Mouse (Mus musculus) liver, embryonic 16.5 days (tissue): ENCODE results near the gene Cep152. TPM values are rescaled to one million over a fixed set of nuclear protein-coding genes. Genes with fewer than 3 reads are reported as not detected.
A peak's percentile ranks its signal among the peaks of the same experiment; 100 is the strongest.

Experiments
- ATAC-seq: fragments of 200-750 bp; cut with Nextera tagmentation; 2 replicates; pipeline ENCODE4 v1.8.0; 2017; ENCODE audit warnings: low read depth, mild to moderate bottlenecking, moderate number of reproducible peaks, moderate library complexity
- H3K27ac ChIP-seq: fragments of 300-500 bp; sonication (generic); 2 replicates; pipeline ENCODE4 v1.5.1; 2014; ENCODE audit warnings: mild to moderate bottlenecking, low read length
- H3K27me3 ChIP-seq: fragments of 300-500 bp; sonication (generic); 2 replicates; pipeline ENCODE4 v1.6.1; 2014; ENCODE audit warnings: low read depth, low read length, mixed read lengths; ENCODE audit not compliant: control insufficient read depth, insufficient read depth
- H3K36me3 ChIP-seq: fragments of 300-500 bp; sonication (generic); 2 replicates; pipeline ENCODE4 v1.6.1; 2014; ENCODE audit warnings: mild to moderate bottlenecking; ENCODE audit not compliant: control insufficient read depth, insufficient read depth
- H3K4me1 ChIP-seq: fragments of 300-500 bp; sonication (generic); 2 replicates; pipeline ENCODE4 v1.6.1; 2014; ENCODE audit warnings: low read depth, low read length, mixed read lengths; ENCODE audit not compliant: control insufficient read depth
- H3K4me2 ChIP-seq: fragments of 300-500 bp; sonication (generic); 2 replicates; pipeline ENCODE4 v1.6.1; 2014; ENCODE audit warnings: low read depth, low read length, mixed read lengths
- H3K4me3 ChIP-seq: fragments of 300-500 bp; sonication (generic); 2 replicates; pipeline ENCODE4 v1.5.1; 2014; ENCODE audit warnings: low read depth, mild to moderate bottlenecking, low read length
- H3K9ac ChIP-seq: fragments of 300-500 bp; sonication (generic); 2 replicates; pipeline ENCODE4 v1.6.1; 2014; ENCODE audit warnings: low read depth, low read length
- H3K9me3 ChIP-seq: fragments of 300-500 bp; sonication (generic); replicated peaks from 2 replicates; pipeline ENCODE4 v1.6.1; 2016; ENCODE audit warnings: low read length; ENCODE audit not compliant: control insufficient read depth
- WGBS: fragments of 180-500 bp; shearing (Covaris S2); extraction: QIAGEN DNeasy Blood & Tissue Kit; methylation state at CpG from one replicate; pipeline ENCODE4 v1.1.7; 2014; ENCODE audit not compliant: insufficient replicate concordance; 5-methylcytosine and 5-hydroxymethylcytosine counted together
- polyA plus RNA-seq: library from polyadenylated mRNA; unstranded; fragments of >200 nt; fragmentation: Nextera tagmentation; extraction: Ambion mirVana; gene quantifications from 2 replicates; pipeline ENCODE4 v1.2.1, GENCODE M21; 2015

Gene Cep152
- polyA plus RNA-seq, 1 experiment from 2014 or later, result 4.2 TPM

DNA sequence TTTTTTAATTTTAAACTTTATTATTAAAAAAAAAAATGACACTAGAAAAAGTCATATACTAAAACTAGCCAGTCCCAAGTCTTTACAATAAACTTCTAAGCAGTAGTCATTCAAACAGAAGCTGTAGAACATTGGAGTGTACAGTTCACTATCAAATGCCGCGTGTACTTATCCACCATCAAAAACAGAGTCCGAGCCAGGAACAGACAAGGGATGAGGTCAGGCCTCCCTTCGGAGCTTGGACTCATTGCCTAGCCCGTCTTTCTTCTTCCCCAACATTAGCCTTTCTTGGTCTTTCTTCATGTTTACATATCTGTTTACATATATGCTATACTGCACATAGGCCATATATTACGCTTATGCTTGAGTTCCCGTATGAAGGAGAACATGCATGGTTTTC lies 9.5 kb downstream of the Cep152 start:
- peak; percentile 63 for ATAC-seq
- Histone ChIP-seq H3K4me1 (no peaks in the 10 kb centered on the region), H3K36me3 (peaks cover 60% of the 10 kb centered on the region), H3K27ac (peak overlapping the region; percentile 4; the same call in 1 of the 2 replicates), H3K27me3 (no peaks in the 10 kb centered on the region), H3K9ac (no peak overlapping the region), H3K9me3 (no peaks in the 10 kb centered on the region), H3K4me2 (no peak overlapping the region), H3K4me3 (no peak overlapping the region)
- whole genome bisulfite sequencing, result 82% methylated on average over 7 of the region's 7 CpGs

DNA sequence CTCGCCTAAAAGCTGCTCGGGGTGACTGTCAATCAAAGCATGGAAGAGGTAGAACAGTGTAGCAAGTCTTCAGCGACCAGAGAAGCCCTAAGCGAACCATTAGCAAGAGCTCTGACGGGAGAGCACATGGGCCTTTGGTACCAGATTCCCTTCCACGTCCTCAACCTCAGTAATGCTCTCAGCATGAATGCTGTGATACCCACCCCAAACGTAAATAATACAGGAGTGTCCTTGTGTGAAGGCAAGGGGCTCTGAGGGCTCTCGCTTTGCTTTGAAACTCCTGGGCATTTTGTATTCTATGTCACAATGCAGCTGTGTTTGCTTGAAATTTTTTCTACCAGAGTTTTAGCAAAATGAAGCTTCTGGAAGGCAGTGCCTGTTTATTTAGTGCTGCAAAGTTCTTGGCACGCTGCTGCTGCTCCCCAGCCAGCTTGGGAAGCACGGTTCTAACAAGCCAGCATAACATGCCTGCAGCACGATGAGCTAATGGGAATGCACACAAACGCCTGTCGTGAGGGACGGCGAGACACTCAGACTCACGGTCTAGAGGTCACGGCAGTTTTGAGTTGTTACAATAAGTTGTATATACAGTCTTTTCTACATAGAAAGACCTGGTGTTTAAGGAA lies 18.6 kb downstream of the Cep152 start:
- Histone ChIP-seq H3K4me3 (no peak overlapping the region), H3K36me3 (peaks cover 32% of the 10 kb centered on the region), H3K9ac (no peak overlapping the region), H3K4me2 (no peak overlapping the region), H3K27me3 (no peaks in the 10 kb centered on the region), H3K9me3 (no peaks in the 10 kb centered on the region), H3K4me1 (no peaks in the 10 kb centered on the region), H3K27ac (no peak overlapping the region; the same call in 1 of the 2 replicates)
- 83% methylated on average over 17 of the region's 17 CpGs for WGBS
- no peak for ATAC-seq

DNA sequence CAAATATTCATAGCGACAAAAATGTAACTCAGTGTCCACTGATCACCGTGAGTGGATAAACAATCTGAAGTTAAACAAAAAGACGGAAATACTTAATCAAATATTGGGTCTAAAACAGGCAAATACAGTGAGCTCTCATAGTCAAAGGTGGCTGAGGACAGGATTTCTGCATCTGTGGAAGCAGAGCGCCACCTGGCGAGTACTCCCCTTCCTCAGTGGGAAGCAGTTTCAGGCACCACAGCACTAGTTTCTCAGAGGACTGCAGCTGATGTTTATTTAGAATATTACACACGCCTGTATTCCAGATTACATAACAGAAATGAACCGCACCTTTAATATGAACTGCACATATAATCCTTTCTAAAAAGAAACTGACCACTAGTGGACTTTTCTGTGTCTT lies 20.3 kb downstream of the Cep152 start:
- H3K4me2 ChIP-seq, result no peak overlapping the region
- no peak overlapping the region for H3K27ac ChIP-seq
- H3K4me3 ChIP-seq, result no peak overlapping the region
- H3K27me3 ChIP-seq, result no peaks in the 10 kb centered on the region
- peaks cover 36% of the 10 kb centered on the region for H3K36me3 ChIP-seq
- no peaks in the 10 kb centered on the region for H3K9me3 ChIP-seq
- H3K9ac ChIP-seq, result no peak overlapping the region
- no peak for ATAC-seq
- H3K4me1 ChIP-seq, result no peaks in the 10 kb centered on the region
- 67% methylated on average over 7 of the region's 7 CpGs for WGBS

DNA sequence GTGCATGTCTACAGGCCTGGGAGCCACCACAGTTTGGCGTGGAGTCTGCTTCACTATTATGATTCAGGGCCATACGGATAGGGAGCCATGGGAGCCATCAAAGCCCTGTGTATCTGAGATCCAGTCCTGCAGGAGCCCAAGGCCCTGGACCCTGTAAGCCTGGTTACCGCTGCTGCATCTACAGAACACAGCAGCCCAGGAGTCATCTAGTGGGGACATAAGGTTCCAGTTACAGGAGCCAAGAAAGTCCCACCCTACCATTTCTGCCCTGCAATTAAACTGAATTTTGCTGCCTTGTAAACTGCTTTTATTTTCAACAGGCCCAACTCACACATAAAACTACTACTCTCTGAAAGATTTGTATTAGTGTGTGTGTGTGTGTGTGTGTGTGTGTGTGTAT lies 21.9 kb downstream of the Cep152 start:
- no peak overlapping the region for H3K9ac ChIP-seq
- no peak overlapping the region for H3K4me3 ChIP-seq
- peaks cover 39% of the 10 kb centered on the region for H3K36me3 ChIP-seq
- 86% methylated on average over 3 of the region's 3 CpGs for WGBS
- no peak overlapping the region for H3K4me2 ChIP-seq
- no peak for ATAC-seq
- no peak overlapping the region for H3K27ac ChIP-seq
- H3K4me1 ChIP-seq, result no peaks in the 10 kb centered on the region
- no peaks in the 10 kb centered on the region for H3K9me3 ChIP-seq
- no peaks in the 10 kb centered on the region for H3K27me3 ChIP-seq

DNA sequence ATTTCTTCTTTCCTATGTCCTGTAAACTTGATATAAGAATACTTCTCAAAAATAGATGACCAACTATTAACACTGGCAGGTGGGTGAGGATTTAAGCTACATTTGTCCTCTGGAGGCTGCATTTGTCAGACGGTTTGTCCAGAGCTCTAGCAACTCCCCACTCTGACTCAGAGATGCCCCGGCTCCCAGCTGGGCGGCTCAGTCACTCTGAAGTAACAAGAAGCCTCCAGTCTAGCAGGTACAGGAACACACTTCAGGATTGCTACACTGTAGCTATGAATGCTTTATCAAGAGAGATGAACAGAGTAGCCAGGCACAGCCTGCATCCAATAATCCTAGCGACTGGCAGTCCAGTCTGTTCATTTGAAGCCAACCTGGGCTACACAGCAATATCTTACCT lies 26.0 kb downstream of the Cep152 start:
- Histone ChIP-seq H3K27me3 (no peaks in the 10 kb centered on the region), H3K9ac (no peak overlapping the region), H3K9me3 (no peaks in the 10 kb centered on the region), H3K36me3 (peaks cover 44% of the 10 kb centered on the region), H3K4me2 (no peak overlapping the region), H3K4me3 (no peak overlapping the region), H3K4me1 (no peaks in the 10 kb centered on the region), H3K27ac (no peak overlapping the region)
- no peak for ATAC-seq
- 87% methylated on average over 4 of the region's 4 CpGs for WGBS

DNA sequence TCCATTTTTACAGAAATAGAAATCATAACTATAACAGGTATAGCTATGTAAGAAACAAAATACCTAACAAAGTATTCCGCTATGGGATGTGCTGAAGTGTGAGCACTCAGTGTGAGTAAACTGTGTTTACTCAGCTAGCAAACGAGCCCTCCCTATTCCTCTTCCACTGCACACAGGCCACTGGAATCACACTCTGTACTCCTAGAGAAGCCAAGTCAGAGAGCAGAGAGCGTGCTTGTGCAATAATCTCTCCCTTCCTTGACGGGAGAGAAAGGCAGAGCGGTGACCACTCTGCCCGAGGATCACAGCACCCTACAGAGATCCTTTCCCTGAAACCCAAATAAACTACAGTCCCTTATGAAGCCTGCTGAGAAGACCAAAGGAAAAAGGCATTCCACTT lies 26.7 kb downstream of the Cep152 start:
- H3K4me3 ChIP-seq, result no peak overlapping the region
- 74% methylated on average over 6 of the region's 6 CpGs for WGBS
- H3K36me3 ChIP-seq, result peaks cover 44% of the 10 kb centered on the region
- no peak overlapping the region for H3K4me2 ChIP-seq
- no peak overlapping the region for H3K27ac ChIP-seq
- no peaks in the 10 kb centered on the region for H3K9me3 ChIP-seq
- H3K4me1 ChIP-seq, result no peaks in the 10 kb centered on the region
- no peak; the same call in 1 of the 2 replicates for ATAC-seq
- no peak overlapping the region for H3K9ac ChIP-seq
- no peaks in the 10 kb centered on the region for H3K27me3 ChIP-seq

DNA sequence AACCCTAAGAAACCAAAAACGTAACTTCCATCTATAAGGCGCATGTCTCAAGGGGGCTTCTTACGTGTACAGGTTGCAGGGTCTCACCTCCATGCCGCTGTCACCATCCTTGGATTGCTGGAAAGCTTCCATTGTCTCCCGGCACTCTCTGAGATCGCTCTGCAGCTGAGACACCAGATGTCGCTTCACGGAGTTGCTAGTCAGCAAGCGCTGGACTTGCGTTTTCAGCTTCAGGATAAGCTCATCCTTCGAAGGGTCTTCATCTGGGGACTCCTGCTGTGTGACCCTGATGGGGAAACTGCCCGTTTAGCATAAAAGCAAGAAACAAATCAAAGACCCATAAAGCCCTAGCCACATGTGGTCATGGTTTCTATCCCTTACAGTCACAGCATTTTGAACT lies 30.1 kb downstream of the Cep152 start:
- no peak overlapping the region for H3K4me3 ChIP-seq
- peaks cover 29% of the 10 kb centered on the region for H3K36me3 ChIP-seq
- no peaks in the 10 kb centered on the region for H3K27me3 ChIP-seq
- no peak for ATAC-seq
- H3K27ac ChIP-seq, result no peak overlapping the region
- no peaks in the 10 kb centered on the region for H3K4me1 ChIP-seq
- H3K9ac ChIP-seq, result no peak overlapping the region
- H3K9me3 ChIP-seq, result no peaks in the 10 kb centered on the region
- no peak overlapping the region for H3K4me2 ChIP-seq
- 90% methylated on average over 12 of the region's 12 CpGs for WGBS

DNA sequence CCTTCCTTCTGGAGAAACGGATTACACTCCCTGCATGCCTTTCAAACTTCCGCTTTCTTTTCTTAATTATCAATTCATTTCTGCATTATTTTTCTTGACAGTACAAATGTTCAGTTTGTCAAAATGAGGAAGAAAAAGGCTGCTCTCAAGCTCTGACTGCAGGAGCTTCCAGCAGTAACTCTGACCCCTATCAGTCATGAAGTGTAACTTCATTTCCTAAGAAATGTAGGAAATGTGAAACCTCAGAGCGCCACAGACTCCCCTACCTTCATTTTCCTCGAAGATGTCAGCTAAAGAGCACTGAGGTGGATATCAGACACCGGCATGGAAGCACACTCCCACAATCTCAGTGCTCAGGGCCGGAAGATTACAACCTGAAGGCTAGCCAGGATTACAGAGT lies 30.8 kb downstream of the Cep152 start:
- ATAC-seq, result no peak

DNA sequence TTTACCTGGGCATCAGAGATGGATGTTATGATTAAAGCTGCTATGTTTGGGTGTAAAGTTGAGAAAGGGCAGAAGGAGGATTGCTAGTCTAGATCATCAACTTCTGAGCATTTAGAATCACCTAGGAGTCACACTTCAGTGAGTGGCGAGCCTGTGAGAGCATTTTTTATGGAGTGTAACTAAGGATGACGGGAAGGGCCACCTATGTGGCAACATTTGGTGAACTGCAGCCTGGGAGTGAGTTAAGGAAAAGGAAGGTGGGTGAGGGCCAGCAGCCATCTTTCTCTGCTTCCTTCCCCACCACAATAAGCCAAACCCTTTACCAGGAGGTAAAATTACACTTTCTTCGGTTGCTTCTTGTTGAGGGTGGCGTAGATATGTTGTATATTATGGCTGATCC lies 33.0 kb downstream of the Cep152 start:
- H3K4me2 ChIP-seq, result no peak overlapping the region
- H3K9ac ChIP-seq, result no peak overlapping the region
- 86% methylated on average over 4 of the region's 4 CpGs for WGBS
- no peak overlapping the region for H3K27ac ChIP-seq
- no peak overlapping the region for H3K4me3 ChIP-seq
- no peaks in the 10 kb centered on the region for H3K4me1 ChIP-seq
- no peaks in the 10 kb centered on the region for H3K9me3 ChIP-seq
- ATAC-seq, result no peak
- H3K36me3 ChIP-seq, result peaks cover 37% of the 10 kb centered on the region
- H3K27me3 ChIP-seq, result no peaks in the 10 kb centered on the region

More for the DNA sequence above, 30.8 kb downstream of the Cep152 start:
- H3K27me3 ChIP-seq, result no peaks in the 10 kb centered on the region
- H3K4me3 ChIP-seq, result no peak overlapping the region
- peaks cover 30% of the 10 kb centered on the region for H3K36me3 ChIP-seq
- H3K9me3 ChIP-seq, result no peaks in the 10 kb centered on the region
- no peak overlapping the region for H3K9ac ChIP-seq
- no peak overlapping the region for H3K27ac ChIP-seq
- H3K4me2 ChIP-seq, result no peak overlapping the region
- H3K4me1 ChIP-seq, result no peaks in the 10 kb centered on the region
- WGBS, result 71% methylated on average over 6 of the region's 6 CpGs
